Mouse (Mus musculus) kidney, postnatal 25 days (tissue): ENCODE results near the gene Sumo1.

ENCODE experiments used
- DNase-seq, 2 experiments: peaks; one replicate each; pipeline ENCODE4 v3.0.0; 2021; ENCODE audit warnings: mixed read lengths in 2 of 2

Gene Sumo1

GRCm38 (mm10) chr1:59592359-59592758, 78.3 kb downstream of the Sumo1 start:
- no peak for DNase-seq

GRCm38 (mm10) chr1:59589271-59589670, 81.4 kb downstream of the Sumo1 start:
- no peak for DNase-seq

DNA sequence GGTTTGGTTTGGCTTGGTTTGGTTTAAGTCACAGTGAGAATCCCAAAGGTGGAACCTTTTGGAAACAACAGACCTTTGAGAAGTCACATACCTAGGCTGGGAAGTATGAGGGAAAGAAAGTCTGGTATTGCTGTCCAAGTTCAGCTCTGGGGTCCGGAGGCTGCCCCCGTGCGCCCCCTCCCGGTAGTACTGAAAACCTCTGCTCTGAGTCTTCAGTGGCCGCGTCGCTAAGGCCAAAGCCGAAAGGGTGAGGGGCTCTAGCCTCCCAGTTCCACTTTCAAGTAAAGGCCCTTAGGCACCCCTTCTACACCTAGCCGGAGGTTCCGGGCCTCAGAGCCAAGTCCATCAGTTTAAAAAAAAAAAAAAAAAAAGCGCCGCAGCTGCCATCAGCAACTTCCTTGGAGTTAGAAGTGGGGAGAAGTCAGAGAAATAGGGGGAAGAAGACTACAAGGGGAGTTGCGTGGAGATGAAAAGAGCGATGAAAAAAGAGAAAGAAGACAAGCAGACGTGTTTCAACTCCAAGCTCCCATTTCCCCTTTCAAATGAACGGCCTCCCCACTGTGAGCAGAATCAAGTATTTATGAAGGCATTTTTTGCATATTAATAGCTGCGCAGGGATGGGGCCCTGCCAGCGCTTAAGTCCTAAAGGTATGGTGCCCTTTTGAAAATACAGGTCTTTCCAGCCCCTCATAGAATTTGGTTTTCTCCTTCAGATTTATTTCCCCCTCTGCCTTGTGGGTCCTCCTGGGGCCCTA, 85.8 kb downstream of the Sumo1 start:
- peak; percentile 74 to 75 for DNase-seq

DNA sequence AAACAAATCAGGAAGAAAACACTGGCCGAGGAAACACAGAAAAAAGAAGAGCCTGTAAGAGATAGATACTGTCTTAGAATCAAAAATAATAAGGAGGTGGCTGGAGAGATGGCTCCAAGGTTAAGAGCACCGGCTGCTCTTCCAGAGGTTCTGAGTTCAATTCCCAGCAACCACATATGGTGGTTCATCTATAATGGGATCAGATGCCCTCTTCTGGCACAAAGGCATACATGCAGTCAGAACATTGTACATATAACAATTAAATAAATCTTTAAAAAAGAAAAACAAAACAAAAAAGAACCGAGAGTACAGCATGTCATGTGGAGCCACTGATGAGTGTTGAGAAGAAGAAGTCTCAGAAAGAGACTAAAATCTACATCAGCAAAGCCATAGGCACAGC, 89.8 kb downstream of the Sumo1 start:
- DNase-seq: no peak

- no peak for DNase-seq
Measured at GRCm38 (mm10) chr1:59580131-59580751, 90.4 kb downstream of the Sumo1 start.

DNA sequence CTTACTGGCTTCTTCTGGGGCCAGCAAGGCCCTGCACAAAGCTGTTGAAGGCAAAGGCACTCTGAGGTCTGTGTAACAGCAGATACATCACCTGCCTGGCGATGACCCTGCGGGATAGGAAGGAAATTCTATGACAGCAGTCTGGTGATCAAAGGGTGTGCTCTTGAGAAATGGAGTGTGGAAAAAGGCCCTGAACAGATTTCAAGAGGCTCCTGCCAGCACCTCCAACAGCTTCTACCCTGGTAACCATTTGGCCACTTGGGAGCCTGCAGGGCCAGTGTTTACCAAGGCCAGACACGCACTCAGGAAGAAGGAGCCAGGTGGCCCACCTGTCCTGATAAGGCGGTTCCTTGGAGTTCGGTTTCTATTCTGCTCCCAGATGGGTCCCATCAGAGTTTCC, 91.3 kb downstream of the Sumo1 start:
- no peak for DNase-seq

DNA sequence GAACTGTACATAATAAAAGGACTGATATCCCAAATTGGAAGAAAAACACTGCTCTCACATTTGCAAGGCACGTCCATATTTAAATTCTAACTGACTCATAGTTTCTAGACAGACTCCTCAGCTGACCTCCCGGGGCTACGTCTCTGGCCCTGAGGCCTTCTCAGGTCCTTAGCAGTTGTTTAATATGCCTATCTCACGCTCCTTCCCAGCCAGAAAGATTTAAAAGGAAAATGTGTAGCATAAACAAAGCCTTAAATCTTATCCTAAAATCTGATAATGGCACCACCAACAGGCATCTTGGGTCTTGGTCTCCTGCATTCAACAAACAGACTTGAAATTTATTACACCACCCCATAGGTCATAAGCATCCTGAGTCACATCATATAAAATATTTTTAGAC, 91.9 kb downstream of the Sumo1 start:
- no peak for DNase-seq

DNA sequence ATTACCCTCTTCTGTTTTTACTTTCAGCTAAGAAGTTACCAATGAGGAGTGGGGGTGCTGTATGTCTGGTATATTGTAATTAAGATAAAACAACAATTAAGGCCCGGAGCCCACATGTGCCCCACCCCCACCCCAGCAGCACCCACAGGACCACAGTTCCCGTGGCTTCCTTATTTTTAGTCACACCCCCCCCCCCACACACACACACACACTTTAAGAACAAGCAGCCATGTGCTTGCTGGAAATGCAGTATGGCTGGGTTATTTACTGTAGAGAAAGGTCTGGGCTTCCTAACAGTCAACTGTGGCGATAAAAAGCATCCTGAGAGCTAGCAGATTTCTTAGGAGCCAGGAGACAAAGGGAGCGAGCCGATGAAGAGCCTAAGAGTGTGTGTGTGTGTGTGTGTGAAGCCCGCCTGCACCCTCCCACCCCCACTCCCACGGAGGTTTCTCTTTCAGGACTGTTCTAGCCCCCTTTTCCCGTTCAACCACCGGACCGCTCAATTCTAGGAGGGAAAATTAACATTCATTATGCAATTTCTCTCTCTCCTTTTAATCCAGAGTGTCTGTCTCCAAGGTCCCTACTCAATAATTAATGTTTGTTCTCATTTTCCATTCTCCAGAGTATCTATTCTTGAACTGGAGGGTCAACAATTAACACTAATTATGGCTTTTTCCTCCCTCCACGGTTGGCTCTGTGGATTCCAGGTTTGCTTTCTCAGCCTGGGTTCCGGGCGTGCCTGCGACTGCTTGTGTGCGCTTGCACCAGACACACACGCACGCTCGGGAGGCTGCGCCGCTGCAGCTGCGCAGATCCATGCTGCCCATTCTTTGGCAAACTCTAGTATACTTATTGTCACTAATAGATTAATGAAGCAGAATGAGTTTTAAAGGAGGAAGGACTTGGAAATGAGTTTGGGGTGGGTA, 96.1 kb downstream of the Sumo1 start:
- no peak for DNase-seq

GRCm38 (mm10) chr1:59573843-59574242, 96.8 kb downstream of the Sumo1 start:
- no peak for DNase-seq

GRCm38 (mm10) chr1:59571502-59571901, 99.1 kb downstream of the Sumo1 start:
- no peak for DNase-seq

- DNase-seq: no peak
Measured at GRCm38 (mm10) chr1:59570767-59571166, 99.9 kb downstream of the Sumo1 start.

GRCm38 (mm10) chr1:59569301-59569700, 101.3 kb downstream of the Sumo1 start:
- DNase-seq: no peak

DNA sequence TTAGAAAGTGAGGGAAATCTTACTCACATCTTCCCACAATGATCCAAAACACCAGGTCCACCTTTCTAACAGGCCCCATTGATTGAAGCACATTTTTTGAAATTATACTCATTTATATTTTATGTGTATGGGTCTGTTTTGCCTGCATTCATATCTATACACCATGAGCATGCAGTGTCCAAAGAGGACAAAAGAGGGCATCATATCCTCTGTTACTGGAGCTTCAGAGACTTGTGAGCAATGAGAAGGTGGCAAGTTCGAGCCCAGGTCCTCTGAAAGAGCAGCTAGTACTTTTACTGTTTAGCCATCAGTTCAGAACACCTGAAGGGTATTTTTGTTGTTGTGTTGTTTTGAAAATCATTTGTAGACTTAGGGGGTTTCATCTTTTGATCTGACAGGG, 102.4 kb downstream of the Sumo1 start:
- no peak for DNase-seq

GRCm38 (mm10) chr1:59567521-59567920, 103.1 kb downstream of the Sumo1 start:
- no peak for DNase-seq

DNA sequence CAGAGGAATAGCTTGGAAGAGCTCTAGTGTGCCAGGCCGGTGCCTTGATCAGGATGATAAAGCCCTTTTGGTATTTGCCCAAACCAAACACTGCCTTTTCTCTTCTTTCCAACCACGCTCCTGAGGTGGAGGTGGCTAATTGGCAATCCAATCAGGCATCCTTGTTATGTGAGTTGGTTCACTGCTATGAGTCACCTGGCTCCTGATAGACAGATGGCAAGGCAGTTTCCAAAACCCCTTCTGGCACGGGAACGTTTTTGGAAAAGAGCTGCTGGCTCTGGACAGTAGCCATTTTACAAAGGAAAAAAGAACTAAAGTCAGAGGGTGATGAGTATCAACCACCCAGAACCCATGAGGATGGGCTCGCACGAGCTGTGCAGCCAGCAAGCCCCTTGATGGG, 103.7 kb downstream of the Sumo1 start:
- DNase-seq: no peak

DNA sequence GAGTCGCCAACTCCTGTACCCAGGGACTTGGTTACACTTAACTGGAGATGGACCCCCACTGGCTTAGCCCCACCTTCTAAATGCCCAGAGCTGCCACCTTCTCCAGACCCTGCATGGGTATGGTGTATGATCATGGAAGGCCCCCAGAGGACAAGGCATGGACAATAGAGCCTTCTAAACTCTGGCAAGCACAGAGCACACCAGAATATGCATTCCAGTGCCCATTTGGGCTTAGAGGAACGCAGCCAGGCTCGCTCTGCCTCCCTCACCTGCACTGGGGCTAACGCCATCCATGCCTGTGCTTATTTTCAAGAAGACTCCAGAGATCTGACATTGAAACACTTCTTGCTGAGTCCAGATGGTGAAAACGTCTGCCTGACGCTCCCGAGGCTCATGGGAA, 104.4 kb downstream of the Sumo1 start:
- DNase-seq: no peak

DNA sequence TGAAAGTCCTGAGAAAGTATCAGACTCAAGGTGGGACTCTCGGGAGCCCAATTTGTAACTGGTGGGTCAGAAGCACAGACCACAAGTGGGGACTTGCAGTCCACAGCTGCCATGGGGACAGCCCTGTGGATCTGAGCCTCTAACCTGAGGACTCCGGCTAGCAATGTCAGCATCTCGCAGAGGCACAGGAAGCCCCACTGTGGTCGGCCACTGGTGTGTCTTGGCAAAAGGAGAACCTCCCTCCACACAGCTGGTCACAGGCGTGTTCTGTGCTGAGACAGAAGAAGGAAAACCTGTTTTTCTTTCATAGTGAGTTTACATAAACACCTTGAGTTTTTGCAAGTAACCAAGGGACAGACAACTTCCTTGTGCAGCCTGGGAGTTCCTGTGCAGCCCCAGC, 104.8 kb downstream of the Sumo1 start:
- no peak for DNase-seq

DNA sequence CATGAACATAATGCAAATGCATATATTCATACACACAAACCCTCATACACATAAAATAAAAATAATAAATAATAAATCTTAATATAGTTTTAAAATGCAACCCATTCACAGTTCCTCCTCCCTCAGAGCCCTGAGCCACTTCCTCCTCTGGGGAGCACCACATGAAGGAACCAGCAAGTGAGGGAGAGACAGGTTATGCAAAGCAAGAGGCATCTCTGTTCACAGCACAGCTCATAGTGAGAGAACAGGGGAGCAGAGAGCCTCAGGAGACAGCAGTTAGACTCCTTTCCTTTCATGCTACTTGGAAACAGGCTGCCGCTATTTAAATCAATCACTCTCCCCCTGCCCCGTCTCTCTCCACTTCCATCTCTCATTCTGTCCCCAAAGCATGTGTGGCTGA, 107.1 kb downstream of the Sumo1 start:
- DNase-seq: no peak

DNA sequence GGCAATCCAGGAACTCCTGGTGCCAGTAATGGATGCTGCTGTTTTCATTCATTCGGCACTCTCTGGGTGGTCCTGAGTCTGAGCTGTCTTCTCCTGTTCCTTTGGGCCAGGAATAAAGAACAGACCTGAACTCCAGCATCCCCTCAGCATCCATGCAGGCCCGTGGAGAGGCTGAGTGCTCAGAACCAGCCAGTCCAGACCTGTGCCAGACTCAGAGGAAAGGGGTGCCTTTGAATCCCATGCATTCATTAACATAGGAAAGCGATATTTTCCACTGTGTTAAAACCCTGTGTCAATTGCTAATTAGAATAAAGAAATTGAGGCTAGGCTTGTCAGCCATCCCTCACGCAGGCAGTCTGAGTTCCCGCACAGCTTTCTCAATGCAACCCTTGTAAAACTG, 116.9 kb downstream of the Sumo1 start:
- DNase-seq: no peak

DNA sequence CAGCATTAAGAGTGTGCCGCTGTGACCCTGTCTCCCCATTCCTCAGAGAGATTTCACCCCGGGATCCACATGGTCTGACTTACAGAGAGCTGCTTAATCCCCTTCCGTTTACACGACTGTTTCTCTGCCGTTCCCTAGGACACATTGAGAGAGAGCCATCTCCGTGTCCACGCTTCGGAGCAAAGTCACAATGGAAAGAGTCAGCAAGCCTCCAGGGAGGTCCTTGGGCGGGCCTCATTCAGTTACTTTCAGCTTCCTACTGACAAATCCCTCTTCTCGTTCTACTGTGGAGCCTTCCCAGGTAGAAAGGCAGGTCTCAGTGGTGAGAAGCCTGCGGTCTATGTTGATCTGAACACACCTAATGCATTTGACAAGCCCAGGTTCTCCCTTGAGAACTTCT, 119.6 kb downstream of the Sumo1 start:
- no peak for DNase-seq

- DNase-seq: peak in 1 of 2 experiments; percentile 16
Measured at GRCm38 (mm10) chr1:59550227-59550626, 120.4 kb downstream of the Sumo1 start.

- DNase-seq: no peak
Measured at GRCm38 (mm10) chr1:59549036-59549675, 121.5 kb downstream of the Sumo1 start.

DNA sequence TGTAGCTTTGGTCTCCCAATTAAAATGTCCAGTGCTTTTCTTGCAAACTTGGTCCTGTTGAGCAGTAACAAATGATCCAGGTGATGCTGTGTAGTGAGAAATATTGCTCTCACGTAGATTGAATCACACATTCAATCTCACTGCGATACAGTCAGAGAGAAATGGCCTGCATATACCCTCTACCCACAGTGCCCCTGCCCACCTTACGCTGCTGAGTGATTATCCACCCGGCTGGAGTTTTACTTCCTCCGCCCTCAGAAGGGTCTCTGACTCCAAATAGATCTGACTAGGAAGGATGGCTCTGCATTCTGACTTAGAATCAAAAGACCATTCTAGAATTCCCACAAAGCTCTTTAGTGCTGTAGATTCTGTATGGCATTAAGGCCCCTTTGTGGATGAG, 122.1 kb downstream of the Sumo1 start:
- no peak for DNase-seq
